Mouse (Mus musculus) ES-CJ7 (cell line): ENCODE data around the gene Arl3.

ENCODE experiments used
- DNase-seq: peaks from one replicate; pipeline ENCODE4 v3.0.0; 2011; ENCODE audit warnings: low read depth, low spot score

Gene Arl3

GRCm38 (mm10) chr19:46518352-46518787 lies 54.6 kb downstream of the Arl3 start:
- DNase-seq = peak; percentile 68

- no peak for DNase-seq
Observed at GRCm38 (mm10) chr19:46517529-46518351, 55.3 kb downstream of the Arl3 start.

- DNase-seq = no peak
Observed at GRCm38 (mm10) chr19:46516667-46517528, 56.1 kb downstream of the Arl3 start.

GRCm38 (mm10) chr19:46515287-46515821 lies 57.6 kb downstream of the Arl3 start:
- no peak for DNase-seq

- DNase-seq = no peak
Observed at GRCm38 (mm10) chr19:46514387-46514786, 58.6 kb downstream of the Arl3 start.

GRCm38 (mm10) chr19:46511263-46511662 lies 61.7 kb downstream of the Arl3 start:
- no peak for DNase-seq

- DNase-seq = peak; percentile 87
Observed at GRCm38 (mm10) chr19:46510824-46511223, 62.2 kb downstream of the Arl3 start.

GRCm38 (mm10) chr19:46510401-46510800 lies 62.6 kb downstream of the Arl3 start:
- no peak for DNase-seq

- no peak for DNase-seq
Observed at GRCm38 (mm10) chr19:46509736-46510135, 63.3 kb downstream of the Arl3 start.

GRCm38 (mm10) chr19:46509202-46509601 lies 63.8 kb downstream of the Arl3 start:
- no peak for DNase-seq

- no peak for DNase-seq
Observed at GRCm38 (mm10) chr19:46508738-46509137, 64.3 kb downstream of the Arl3 start.

GRCm38 (mm10) chr19:46507806-46508205 lies 65.2 kb downstream of the Arl3 start:
- no peak for DNase-seq

- no peak for DNase-seq
Observed at GRCm38 (mm10) chr19:46507181-46507581, 65.8 kb downstream of the Arl3 start.

GRCm38 (mm10) chr19:46506372-46506717 lies 66.7 kb downstream of the Arl3 start:
- DNase-seq = no peak

- no peak for DNase-seq
Observed at GRCm38 (mm10) chr19:46505646-46506371, 67.2 kb downstream of the Arl3 start.

- DNase-seq = no peak
Observed at GRCm38 (mm10) chr19:46504822-46505417, 68.1 kb downstream of the Arl3 start.

GRCm38 (mm10) chr19:46504085-46504552 lies 68.9 kb downstream of the Arl3 start:
- DNase-seq = peak; percentile 94

GRCm38 (mm10) chr19:46503351-46504084 lies 69.5 kb downstream of the Arl3 start:
- peak; percentile 97 for DNase-seq

- peak; percentile 76 for DNase-seq
Observed at GRCm38 (mm10) chr19:46502471-46503166, 70.4 kb downstream of the Arl3 start.

GRCm38 (mm10) chr19:46502069-46502455 lies 70.9 kb downstream of the Arl3 start:
- no peak for DNase-seq
